Mouse (Mus musculus) forebrain, embryonic 11.5 days (tissue): ENCODE results near the gene Ephb2. TPM values are rescaled to one million over a fixed set of nuclear protein-coding genes. Genes with fewer than 3 reads are reported as not detected.
A peak's percentile ranks its signal among the peaks of the same experiment; 100 is the strongest.

ENCODE experiments used
- ATAC-seq: fragments of 200-750 bp; cut with Nextera tagmentation; replicated peaks from 2 replicates; pipeline ENCODE4 v1.8.0; 2017; ENCODE audit warnings: moderate TSS enrichment; ENCODE audit not compliant: low FRiP score
- DNase-seq: peaks from one replicate; pipeline ENCODE4 v3.0.0-alpha.2; 2017; ENCODE audit warnings: low spot score
- H3K27ac ChIP-seq: fragments of 300-500 bp; sonication (generic); 2 replicates; pipeline ENCODE4 v1.5.1; 2014; ENCODE audit warnings: low read depth, low read length
- H3K27me3 ChIP-seq: fragments of 300-500 bp; sonication (generic); 2 replicates; pipeline ENCODE4 v1.6.1; 2014; ENCODE audit warnings: mild to moderate bottlenecking, low read length, mixed read lengths; ENCODE audit not compliant: control insufficient read depth, insufficient read depth
- H3K36me3 ChIP-seq: fragments of 300-500 bp; sonication (generic); 2 replicates; pipeline ENCODE4 v1.6.1; 2014; ENCODE audit warnings: mild to moderate bottlenecking, low read length, moderate library complexity, mixed read lengths; ENCODE audit not compliant: control insufficient read depth, insufficient read depth
- H3K4me1 ChIP-seq: fragments of 300-500 bp; sonication (generic); replicated peaks from 2 replicates; pipeline ENCODE4 v1.6.1; 2014; ENCODE audit warnings: low read length, mixed read lengths; ENCODE audit not compliant: control insufficient read depth, insufficient read depth
- H3K4me2 ChIP-seq: fragments of 300-500 bp; sonication (generic); 2 replicates; pipeline ENCODE4 v1.6.1; 2014; ENCODE audit warnings: low read depth, mild to moderate bottlenecking, low read length, moderate library complexity, mixed read lengths; ENCODE audit not compliant: severe bottlenecking
- H3K4me3 ChIP-seq: fragments of 300-500 bp; sonication (generic); 2 replicates; pipeline ENCODE4 v1.5.1; 2014; ENCODE audit warnings: low read depth, low read length
- H3K9ac ChIP-seq: fragments of 300-500 bp; sonication (generic); 2 replicates; pipeline ENCODE4 v1.6.1; 2014; ENCODE audit warnings: low read length
- H3K9me3 ChIP-seq: fragments of 300-500 bp; sonication (generic); 2 replicates; pipeline ENCODE4 v1.6.1; 2016; ENCODE audit warnings: low read length, mixed read lengths; ENCODE audit not compliant: control insufficient read depth
- WGBS: fragments of 180-500 bp; shearing (Covaris S2); extraction: QIAGEN DNeasy Blood & Tissue Kit; methylation state at CpG from one replicate; pipeline ENCODE4 v1.1.7; 2014; 5-methylcytosine and 5-hydroxymethylcytosine counted together
- polyA plus RNA-seq: library from polyadenylated mRNA; unstranded; fragments of >200 nt; fragmentation: Nextera tagmentation; extraction: Ambion mirVana; gene quantifications from 2 replicates; pipeline ENCODE4 v1.2.1, GENCODE M21; 2014

Gene Ephb2
- polyA plus RNA-seq, 1 experiment from 2014 or later = 36.9 TPM

DNA sequence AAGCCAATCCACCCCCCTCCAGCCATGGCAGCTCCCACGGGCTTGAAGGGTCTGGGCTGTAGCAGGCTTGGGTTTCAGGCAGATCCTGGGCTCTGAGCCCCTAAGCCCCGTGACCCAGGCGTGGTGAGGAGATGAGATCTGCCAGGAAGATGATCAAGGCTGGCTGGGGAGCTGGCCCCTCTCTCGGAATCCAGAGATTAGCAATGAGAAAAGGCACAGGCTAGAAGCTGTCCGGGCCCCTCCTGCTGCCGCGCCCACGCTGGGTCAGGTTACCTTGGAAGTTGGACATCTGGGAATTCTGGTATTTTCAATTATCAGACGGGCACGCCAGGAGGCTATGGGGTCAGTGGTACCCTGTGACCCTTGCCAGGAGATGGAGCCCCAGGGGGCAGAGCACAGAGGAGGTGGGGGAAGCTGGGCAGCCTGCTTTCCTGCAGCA, 150.3 kb downstream of the Ephb2 start:
- DNase-seq = no peak
- WGBS = 40% methylated on average over 10 of the region's 10 CpGs
- Histone ChIP-seq H3K4me1 (peaks cover 4% of the 10 kb centered on the region; the same call in 1 of the 2 replicates), H3K36me3 (peaks cover 4% of the 10 kb centered on the region; the same call in 1 of the 2 replicates), H3K9me3 (no peaks in the 10 kb centered on the region), H3K4me2 (no peak overlapping the region), H3K27ac (no peak overlapping the region), H3K9ac (no peak overlapping the region), H3K27me3 (no peaks in the 10 kb centered on the region), H3K4me3 (no peak overlapping the region)
- ATAC-seq = no peak

DNA sequence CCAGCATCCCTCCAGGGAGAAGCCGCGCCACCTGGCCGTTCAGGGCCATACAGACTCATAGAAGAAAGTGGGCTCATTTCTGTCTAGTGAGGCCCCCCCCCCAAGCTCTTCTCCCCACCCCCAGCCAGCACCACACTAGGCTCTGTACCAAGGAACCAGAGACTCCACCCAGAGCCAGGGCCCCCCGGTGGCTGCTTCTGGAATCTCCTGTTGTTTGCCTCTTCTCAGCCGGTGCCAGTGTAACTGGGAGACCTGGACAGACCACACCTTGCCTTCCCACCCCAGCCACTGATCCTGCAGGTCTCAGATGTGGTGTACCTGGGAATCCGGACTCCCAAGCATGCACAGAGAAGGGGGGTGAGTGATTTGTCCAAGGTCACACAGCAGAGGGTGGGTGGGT, 151.3 kb downstream of the Ephb2 start:
- Histone ChIP-seq H3K27me3 (no peaks in the 10 kb centered on the region), H3K9me3 (no peaks in the 10 kb centered on the region), H3K4me3 (no peak overlapping the region), H3K36me3 (peaks cover 4% of the 10 kb centered on the region; the same call in 1 of the 2 replicates), H3K27ac (no peak overlapping the region), H3K4me2 (no peak overlapping the region), H3K9ac (no peak overlapping the region), H3K4me1 (peaks cover 4% of the 10 kb centered on the region; the same call in 1 of the 2 replicates)
- ATAC-seq = no peak
- no peak for DNase-seq
- WGBS = 72% methylated on average over 6 of the region's 6 CpGs

DNA sequence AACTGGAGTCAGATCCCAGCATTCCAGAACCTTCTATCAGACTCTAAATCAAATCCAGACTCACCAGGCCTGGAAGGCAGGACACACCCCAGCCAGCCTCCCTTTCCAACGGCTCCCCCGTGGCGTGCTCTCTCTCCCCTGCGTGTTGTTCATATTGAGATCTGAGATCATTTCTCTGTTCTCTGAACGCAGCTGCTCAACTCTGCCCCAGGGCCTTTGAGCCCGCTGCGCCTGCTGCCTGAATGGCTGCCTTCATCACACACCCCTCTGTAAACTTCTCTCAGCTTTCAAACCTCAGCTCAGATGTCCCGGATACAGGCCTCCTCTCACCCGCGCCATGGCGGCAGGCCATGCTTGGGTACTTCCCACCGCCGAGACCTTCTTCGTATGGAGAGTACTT, 155.1 kb downstream of the Ephb2 start:
- peak; percentile 68 for DNase-seq
- ATAC-seq = no peak
- Histone ChIP-seq H3K27ac (no peak overlapping the region), H3K36me3 (peaks cover 4% of the 10 kb centered on the region; the same call in 1 of the 2 replicates), H3K9ac (no peak overlapping the region), H3K9me3 (no peaks in the 10 kb centered on the region), H3K27me3 (no peaks in the 10 kb centered on the region), H3K4me2 (no peak overlapping the region), H3K4me3 (no peak overlapping the region), H3K4me1 (no peaks in the 10 kb centered on the region; the same call in 1 of the 2 replicates)
- WGBS = 77% methylated on average over 14 of the region's 14 CpGs

DNA sequence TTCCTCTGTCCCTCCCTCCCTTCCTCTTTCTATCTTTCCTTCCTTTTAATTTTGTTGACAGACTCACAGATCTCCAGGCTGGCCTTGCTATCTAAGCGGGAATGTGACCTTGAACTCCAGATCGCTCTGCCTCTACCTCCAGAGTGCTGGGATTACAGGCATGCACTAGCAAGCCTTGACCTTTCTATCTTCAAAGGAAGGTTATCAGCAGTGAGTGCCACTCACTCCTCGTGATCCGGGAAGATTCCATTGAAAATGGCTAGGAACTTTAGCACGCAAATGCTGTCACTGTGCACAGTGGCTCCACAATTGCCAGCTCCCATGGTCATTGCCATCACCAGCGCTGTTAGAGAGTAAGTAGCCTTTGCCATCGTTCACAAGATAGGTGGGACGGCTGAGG, 156.6 kb downstream of the Ephb2 start:
- H3K4me3 ChIP-seq = no peak overlapping the region
- no peaks in the 10 kb centered on the region for H3K9me3 ChIP-seq
- H3K4me2 ChIP-seq = no peak overlapping the region
- H3K4me1 ChIP-seq = no peaks in the 10 kb centered on the region; the same call in 1 of the 2 replicates
- no peaks in the 10 kb centered on the region for H3K27me3 ChIP-seq
- H3K9ac ChIP-seq = no peak overlapping the region
- H3K36me3 ChIP-seq = peaks cover 4% of the 10 kb centered on the region; the same call in 1 of the 2 replicates
- ATAC-seq (no peak), DNase-seq (no peak)
- no peak overlapping the region for H3K27ac ChIP-seq
- WGBS = 88% methylated on average over 8 of the region's 8 CpGs

DNA sequence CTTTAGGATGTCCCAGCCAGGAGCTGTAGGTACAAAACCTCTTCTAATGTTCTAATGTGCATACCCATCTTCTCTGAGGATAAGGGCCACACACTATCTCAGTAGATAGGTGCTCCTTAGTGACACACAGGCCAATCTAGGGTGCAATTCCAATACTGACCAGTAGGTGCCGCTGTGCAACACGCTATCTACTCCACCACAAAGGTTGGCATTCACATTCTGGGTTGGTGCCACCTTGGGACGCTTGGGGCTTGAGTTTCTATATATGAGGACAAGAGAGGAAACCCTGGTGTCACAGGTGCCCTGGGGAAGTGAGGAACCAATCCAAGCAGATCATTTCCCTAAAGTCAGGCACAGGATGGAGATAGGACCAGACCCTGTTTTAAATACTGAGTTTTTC, 157.3 kb downstream of the Ephb2 start:
- no peak overlapping the region for H3K9ac ChIP-seq
- 6% methylated on average over 3 of the region's 3 CpGs for WGBS
- H3K4me3 ChIP-seq = no peak overlapping the region
- H3K27ac ChIP-seq = no peak overlapping the region
- H3K27me3 ChIP-seq = no peaks in the 10 kb centered on the region
- ATAC-seq = peak; percentile 44; the same call in 1 of the 2 replicates
- DNase-seq = peak; percentile 92
- H3K9me3 ChIP-seq = no peaks in the 10 kb centered on the region
- no peak overlapping the region for H3K4me2 ChIP-seq
- peaks cover 2% of the 10 kb centered on the region; the same call in 1 of the 2 replicates for H3K36me3 ChIP-seq
- H3K4me1 ChIP-seq = no peaks in the 10 kb centered on the region; the same call in 1 of the 2 replicates

DNA sequence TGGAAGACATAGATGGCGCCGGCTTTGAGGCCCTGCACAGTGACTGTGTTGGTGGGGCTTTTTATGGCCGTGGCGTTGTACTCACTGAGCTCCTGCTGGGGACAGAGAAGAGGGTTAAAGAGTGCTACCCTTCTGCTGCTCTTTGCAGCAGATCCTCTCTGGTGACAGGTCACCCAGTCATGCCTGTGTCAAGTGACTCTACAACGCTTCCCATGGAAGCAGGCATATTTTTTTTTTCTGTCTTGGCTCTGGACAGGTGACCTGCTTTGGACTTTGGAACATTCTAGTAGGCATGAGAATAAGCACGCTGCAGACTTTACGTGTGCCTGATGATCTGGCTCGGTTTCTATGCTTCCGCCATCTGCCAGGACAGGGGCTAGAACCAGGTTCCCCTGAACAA, 160.3 kb downstream of the Ephb2 start:
- no peak overlapping the region for H3K27ac ChIP-seq
- H3K4me1 ChIP-seq = no peaks in the 10 kb centered on the region
- no peaks in the 10 kb centered on the region for H3K27me3 ChIP-seq
- WGBS = 93% methylated on average over 9 of the region's 9 CpGs
- ATAC-seq = no peak
- no peak overlapping the region for H3K9ac ChIP-seq
- H3K4me3 ChIP-seq = no peak overlapping the region
- H3K9me3 ChIP-seq = no peaks in the 10 kb centered on the region
- H3K4me2 ChIP-seq = no peak overlapping the region
- H3K36me3 ChIP-seq = peaks cover 6% of the 10 kb centered on the region; the same call in 1 of the 2 replicates
- no peak for DNase-seq

DNA sequence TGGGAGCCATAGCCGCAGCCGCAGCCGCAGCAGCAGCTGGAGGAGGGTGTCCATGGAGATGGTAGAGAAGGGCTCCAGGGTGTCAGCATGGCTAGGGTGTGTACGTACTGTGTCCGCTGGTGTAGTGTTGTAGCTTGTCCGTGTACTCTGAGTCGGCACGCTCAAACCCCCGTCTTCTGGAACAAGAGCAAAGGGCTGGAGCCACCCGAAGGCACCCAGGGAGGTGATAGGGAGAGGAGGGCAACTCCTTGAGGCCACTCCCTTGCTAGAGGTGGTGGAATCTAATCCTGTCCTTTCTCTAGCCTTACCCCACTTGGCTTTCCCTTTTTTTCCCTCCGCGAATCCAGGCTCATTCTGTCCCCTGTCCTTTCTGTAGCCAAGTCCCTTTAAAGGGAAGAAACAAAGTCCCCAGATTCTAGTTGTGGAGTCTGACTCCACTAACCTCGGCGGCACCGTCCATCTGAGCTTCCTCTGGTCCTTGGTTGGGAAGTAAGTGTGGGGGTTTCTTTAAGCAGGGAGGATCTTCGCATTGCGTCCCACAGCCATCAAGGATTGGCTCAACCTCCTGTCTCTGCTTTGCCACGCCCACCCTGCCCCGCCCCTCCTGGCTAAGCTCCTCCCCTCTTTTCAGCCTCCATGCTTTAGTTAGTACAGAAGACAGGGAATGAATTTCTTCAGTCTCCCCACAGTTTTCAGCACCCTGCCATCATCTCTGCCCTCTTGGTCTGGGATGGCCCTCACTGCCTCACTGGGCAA, 163.3 kb downstream of the Ephb2 start:
- Histone ChIP-seq H3K4me1 (no peaks in the 10 kb centered on the region; the same call in 1 of the 2 replicates), H3K9me3 (no peaks in the 10 kb centered on the region), H3K9ac (no peak overlapping the region), H3K4me3 (no peak overlapping the region), H3K4me2 (no peak overlapping the region), H3K27ac (no peak overlapping the region), H3K36me3 (peaks cover 6% of the 10 kb centered on the region; the same call in 1 of the 2 replicates), H3K27me3 (no peaks in the 10 kb centered on the region)
- WGBS = 90% methylated on average over 19 of the region's 19 CpGs
- DNase-seq (no peak), ATAC-seq (no peak)

DNA sequence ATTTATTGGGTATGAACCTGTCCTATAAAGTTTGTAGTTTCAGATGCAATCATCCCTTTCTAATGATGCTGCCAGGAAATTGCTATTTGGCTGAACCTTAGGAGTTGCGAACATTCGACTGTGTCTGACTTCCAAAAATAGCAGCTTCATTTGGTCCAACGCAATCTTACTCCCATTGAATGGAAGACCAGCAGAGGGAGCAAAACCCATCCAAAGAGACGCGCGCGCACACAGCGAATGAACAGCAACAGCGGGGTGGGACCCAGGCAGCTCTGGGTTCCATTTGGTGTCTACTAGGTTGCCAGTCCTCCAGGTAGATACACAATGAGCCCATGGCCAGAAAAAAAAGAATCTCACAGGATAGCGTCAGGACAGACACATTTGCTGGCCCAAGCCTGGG, 168.0 kb downstream of the Ephb2 start:
- Histone ChIP-seq H3K4me2 (no peak overlapping the region), H3K9ac (no peak overlapping the region), H3K4me1 (no peaks in the 10 kb centered on the region; the same call in 1 of the 2 replicates), H3K36me3 (peaks cover 11% of the 10 kb centered on the region; the same call in 1 of the 2 replicates), H3K9me3 (no peaks in the 10 kb centered on the region), H3K4me3 (no peak overlapping the region), H3K27me3 (no peaks in the 10 kb centered on the region), H3K27ac (no peak overlapping the region)
- 76% methylated on average over 10 of the region's 10 CpGs for WGBS
- ATAC-seq = no peak
- no peak for DNase-seq
